Mouse (Mus musculus): ENCODE measurements around the gene Nxnl2. TPM values are rescaled to one million over a fixed set of nuclear protein-coding genes. Genes with fewer than 3 reads are reported as not detected.
"Not testable (repeated sequence)": the region's sequence is repeated elsewhere in the genome, so short reads cannot be mapped to it uniquely, and the experiment has no call there.

Gene Nxnl2
- polyA plus RNA-seq, 1 experiment from 2014 or later, result 1.1 TPM

DNA sequence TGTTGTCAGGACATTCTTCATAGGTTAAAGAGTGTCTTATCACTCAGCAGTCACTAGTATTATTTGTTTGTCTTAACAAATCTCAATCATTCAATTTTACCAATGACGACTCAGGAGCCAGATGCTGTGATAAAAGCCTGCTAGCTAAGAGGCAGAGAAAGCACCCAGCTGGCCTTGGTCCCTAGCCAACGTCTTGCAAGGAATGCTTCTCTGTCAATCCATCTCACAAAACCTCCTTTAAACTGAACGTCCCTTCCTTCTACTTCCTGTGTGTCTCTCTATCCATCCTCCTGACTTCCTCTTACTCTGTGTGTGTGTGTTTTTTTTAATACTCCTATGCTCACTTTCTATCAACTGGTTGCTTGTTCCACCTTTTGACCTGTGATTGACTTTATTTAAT lies 8.5 kb downstream of the Nxnl2 start:
- no peak for ATAC-seq (ENCODE audit: insufficient number of reproducible peaks, low FRiP score)
- Histone ChIP-seq H3K9me3 (replicated peaks) (0 out of 2 replicates have a peak, but pooled peaks cover 3% of the 10 kb centered on the region), H3K9ac (no peak overlapping the region), H3K4me1 (replicated peaks) (peaks cover 5% of the 10 kb centered on the region; the same call in 1 of the 2 replicates), H3K27ac (ENCODE audit: poor library complexity, severe bottlenecking) (no peak overlapping the region), H3K27me3 (replicated peaks) (no peaks in the 10 kb centered on the region), H3K4me2 (no peak overlapping the region), H3K36me3 (no peaks in the 10 kb centered on the region), H3K4me3 (no peak overlapping the region)
- 34% methylated on average over 3 of the region's 3 CpGs for WGBS

DNA sequence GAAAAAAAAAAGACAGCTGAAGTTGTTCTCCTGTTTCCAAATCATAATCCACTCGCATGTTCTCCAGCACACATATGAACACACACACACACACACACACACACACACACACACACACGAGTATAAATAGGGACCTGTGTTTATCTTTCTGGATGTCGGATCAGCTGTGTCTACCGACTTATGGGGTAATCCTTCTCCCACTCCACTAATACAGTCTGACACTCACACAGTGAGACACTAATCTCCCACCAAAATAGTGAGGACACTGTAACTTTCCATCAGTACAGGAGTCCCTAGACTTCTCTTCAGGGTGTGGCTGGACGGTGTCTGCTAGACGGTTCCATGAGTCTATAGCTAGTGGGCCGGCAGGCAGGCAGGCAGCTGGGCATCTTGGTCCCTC lies 11.4 kb downstream of the Nxnl2 start:
- Histone ChIP-seq H3K9me3 (replicated peaks) (peaks cover 9% of the 10 kb centered on the region; the same call in 1 of the 2 replicates), H3K27ac (ENCODE audit: poor library complexity, severe bottlenecking) (no peak overlapping the region), H3K27me3 (replicated peaks) (no peaks in the 10 kb centered on the region), H3K36me3 (no peaks in the 10 kb centered on the region), H3K4me1 (replicated peaks) (no peaks in the 10 kb centered on the region), H3K9ac (no peak overlapping the region), H3K4me2 (no peak overlapping the region), H3K4me3 (no peak overlapping the region)
- no peak for ATAC-seq (ENCODE audit: insufficient number of reproducible peaks, low FRiP score)
- WGBS, result 75% methylated on average over 7 of the region's 7 CpGs

DNA sequence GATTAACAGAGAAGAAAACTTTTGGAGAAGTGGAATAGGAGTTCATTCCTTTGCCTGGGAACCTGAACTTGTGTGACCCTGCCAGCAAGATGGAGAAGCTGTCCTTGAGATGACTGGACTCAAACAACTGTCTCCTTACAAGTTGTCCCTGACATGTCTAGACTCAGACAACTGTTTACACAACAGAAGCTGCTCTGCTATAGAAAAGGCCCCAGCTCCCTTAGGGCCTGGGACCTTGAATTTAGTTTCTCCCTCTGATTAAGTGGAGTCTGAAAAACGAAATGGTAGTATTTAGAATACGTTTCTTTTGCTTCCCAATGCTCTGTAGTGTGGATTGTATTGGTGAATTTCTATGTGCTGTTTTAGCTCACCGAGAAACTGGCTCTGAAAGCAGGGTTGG lies 14.1 kb downstream of the Nxnl2 start:
- no peaks in the 10 kb centered on the region for H3K27me3 ChIP-seq (replicated peaks)
- peaks cover 9% of the 10 kb centered on the region; the same call in 1 of the 2 replicates for H3K9me3 ChIP-seq (replicated peaks)
- H3K9ac ChIP-seq, result no peak overlapping the region
- no peak overlapping the region for H3K4me2 ChIP-seq
- no peak overlapping the region for H3K4me3 ChIP-seq
- no peak overlapping the region for H3K27ac ChIP-seq (ENCODE audit: poor library complexity, severe bottlenecking)
- H3K4me1 ChIP-seq (replicated peaks), result no peaks in the 10 kb centered on the region
- ATAC-seq (ENCODE audit: insufficient number of reproducible peaks, low FRiP score), result no peak
- 79% methylated on average over 3 of the region's 3 CpGs for WGBS
- H3K36me3 ChIP-seq, result no peaks in the 10 kb centered on the region

DNA sequence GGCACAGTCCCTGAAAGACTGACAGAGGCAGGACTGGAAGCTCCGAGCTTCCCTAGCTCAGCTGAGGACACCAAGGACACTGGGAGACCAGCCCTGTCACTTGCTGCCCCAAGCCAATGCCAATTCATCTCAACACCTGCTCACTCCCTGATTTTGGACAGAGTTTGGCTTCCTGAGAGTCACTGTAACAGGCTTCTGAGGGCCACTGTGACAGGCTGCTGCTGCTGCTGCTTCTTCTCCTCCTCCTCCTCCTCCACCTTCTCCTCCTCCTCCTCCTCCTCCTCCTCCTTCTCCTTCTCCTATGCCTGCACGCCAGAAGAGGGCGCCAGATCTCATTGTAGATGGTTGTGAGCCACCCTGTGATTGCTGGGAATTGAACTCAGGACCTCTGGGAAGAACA lies 19.5 kb downstream of the Nxnl2 start:
- no peak overlapping the region for H3K4me3 ChIP-seq
- H3K4me2 ChIP-seq, result no peak overlapping the region
- H3K9me3 ChIP-seq (replicated peaks), result peaks cover 12% of the 10 kb centered on the region; the same call in 1 of the 2 replicates
- H3K36me3 ChIP-seq, result no peaks in the 10 kb centered on the region
- H3K4me1 ChIP-seq (replicated peaks), result no peaks in the 10 kb centered on the region; the same call in 1 of the 2 replicates
- 61% methylated on average over 3 of the region's 3 CpGs for WGBS
- H3K9ac ChIP-seq, result no peak overlapping the region
- H3K27me3 ChIP-seq (replicated peaks), result no peaks in the 10 kb centered on the region
- no peak for ATAC-seq (ENCODE audit: insufficient number of reproducible peaks, low FRiP score)
- H3K27ac ChIP-seq (ENCODE audit: poor library complexity, severe bottlenecking), result no peak overlapping the region

DNA sequence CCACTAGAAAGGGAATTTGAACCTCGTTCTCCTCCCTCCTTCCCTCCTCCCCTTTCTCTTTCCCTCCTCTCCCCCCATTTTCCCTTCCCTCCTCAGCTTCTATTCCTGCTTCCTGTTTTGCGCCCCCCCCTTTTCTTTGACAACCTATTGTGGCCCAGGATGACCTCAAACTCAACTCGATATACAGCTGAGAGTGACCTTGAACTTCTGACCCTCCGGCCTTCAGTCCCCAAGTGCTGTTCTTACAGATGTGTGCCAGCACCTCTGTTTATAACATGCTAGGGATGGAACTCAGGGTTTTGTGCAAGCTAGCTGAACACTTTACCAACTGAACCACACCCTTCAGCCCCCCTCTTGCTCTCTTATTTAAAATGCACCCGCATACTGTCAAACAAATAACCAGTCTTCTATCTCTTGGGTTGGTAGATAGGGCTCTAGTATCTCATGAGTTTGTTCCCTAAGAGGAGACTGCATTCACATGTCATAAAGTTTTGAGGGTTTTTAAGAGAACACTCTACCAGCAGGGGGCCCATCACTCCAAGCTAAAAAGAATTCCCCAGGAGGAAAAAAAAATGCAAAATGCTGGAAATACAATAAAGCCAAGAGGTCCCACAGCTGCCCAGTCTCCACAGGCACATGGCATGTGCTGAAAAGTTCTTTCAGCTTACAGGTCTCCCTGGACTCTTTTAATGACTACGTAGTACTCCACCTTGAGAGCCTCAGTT lies 20.8 kb downstream of the Nxnl2 start:
- no peaks in the 10 kb centered on the region for H3K36me3 ChIP-seq
- WGBS, result 79% methylated on average over 6 of the region's 6 CpGs
- H3K9me3 ChIP-seq (replicated peaks), result 0 out of 2 replicates have a peak, but pooled peaks cover 3% of the 10 kb centered on the region
- no peak overlapping the region for H3K27ac ChIP-seq (ENCODE audit: poor library complexity, severe bottlenecking)
- H3K27me3 ChIP-seq (replicated peaks), result no peaks in the 10 kb centered on the region
- no peaks in the 10 kb centered on the region; the same call in 1 of the 2 replicates for H3K4me1 ChIP-seq (replicated peaks)
- no peak for ATAC-seq (ENCODE audit: insufficient number of reproducible peaks, low FRiP score)
- H3K4me3 ChIP-seq, result no peak overlapping the region
- H3K4me2 ChIP-seq, result no peak overlapping the region
- no peak overlapping the region for H3K9ac ChIP-seq

DNA sequence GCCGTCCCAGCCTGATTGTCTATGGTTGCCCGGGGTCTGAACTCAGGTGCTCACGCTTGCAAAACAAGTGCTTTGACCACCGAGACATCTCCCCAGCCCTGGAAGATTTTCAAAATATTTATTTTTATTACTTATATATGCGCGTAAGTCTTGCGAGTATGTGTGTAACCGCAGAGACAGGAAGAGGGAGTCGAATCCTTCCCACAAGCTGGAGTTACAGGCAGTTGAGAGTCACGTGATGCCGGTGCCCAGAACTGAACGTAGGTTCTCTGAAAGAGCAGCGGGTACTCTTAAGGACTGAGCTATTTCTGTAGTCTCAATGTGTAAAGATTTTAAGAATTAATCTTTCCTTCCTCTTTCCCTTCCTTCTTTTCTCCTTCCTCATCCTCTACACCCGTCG lies 23.1 kb downstream of the Nxnl2 start:
- WGBS, result 86% methylated on average over 15 of the region's 15 CpGs
- H3K4me2 ChIP-seq, result no peak overlapping the region
- ATAC-seq (ENCODE audit: insufficient number of reproducible peaks, low FRiP score), result no peak

DNA sequence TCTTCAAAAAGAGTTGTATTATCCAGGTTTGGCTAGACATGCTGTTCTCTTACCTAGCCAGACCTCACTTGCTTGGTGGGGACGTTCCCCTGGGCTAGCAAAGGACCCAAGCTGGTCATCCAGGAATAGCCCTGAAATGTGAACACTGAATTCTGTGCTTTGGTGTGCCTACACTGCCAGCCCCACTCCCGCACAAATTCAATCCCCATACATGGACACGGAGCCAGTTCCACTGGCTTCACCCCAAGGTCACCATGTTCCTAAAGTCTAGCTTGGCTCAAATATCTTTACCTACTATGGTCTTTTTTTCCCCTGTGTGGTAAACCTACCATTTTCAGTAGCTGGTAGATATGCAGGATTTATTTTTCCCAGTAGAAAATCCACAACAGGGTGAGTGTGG lies 26.9 kb downstream of the Nxnl2 start:
- H3K27ac ChIP-seq (ENCODE audit: poor library complexity, severe bottlenecking), result no peak overlapping the region
- no peak overlapping the region for H3K9ac ChIP-seq
- no peak overlapping the region for H3K4me2 ChIP-seq
- no peaks in the 10 kb centered on the region for H3K36me3 ChIP-seq
- no peak overlapping the region for H3K4me3 ChIP-seq
- ATAC-seq (ENCODE audit: insufficient number of reproducible peaks, low FRiP score), result no peak
- 83% methylated on average over 3 of the region's 3 CpGs for WGBS
- H3K9me3 ChIP-seq (replicated peaks), result no peaks in the 10 kb centered on the region; the same call in 1 of the 2 replicates
- no peaks in the 10 kb centered on the region for H3K27me3 ChIP-seq (replicated peaks)
- no peaks in the 10 kb centered on the region for H3K4me1 ChIP-seq (replicated peaks)

More for the DNA sequence above, 23.1 kb downstream of the Nxnl2 start:
- Histone ChIP-seq H3K27ac (ENCODE audit: poor library complexity, severe bottlenecking) (no peak overlapping the region), H3K36me3 (no peaks in the 10 kb centered on the region), H3K9me3 (replicated peaks) (0 out of 2 replicates have a peak, but pooled peaks cover 3% of the 10 kb centered on the region), H3K27me3 (replicated peaks) (no peaks in the 10 kb centered on the region), H3K9ac (no peak overlapping the region), H3K4me3 (no peak overlapping the region), H3K4me1 (replicated peaks) (no peaks in the 10 kb centered on the region; the same call in 1 of the 2 replicates)

DNA sequence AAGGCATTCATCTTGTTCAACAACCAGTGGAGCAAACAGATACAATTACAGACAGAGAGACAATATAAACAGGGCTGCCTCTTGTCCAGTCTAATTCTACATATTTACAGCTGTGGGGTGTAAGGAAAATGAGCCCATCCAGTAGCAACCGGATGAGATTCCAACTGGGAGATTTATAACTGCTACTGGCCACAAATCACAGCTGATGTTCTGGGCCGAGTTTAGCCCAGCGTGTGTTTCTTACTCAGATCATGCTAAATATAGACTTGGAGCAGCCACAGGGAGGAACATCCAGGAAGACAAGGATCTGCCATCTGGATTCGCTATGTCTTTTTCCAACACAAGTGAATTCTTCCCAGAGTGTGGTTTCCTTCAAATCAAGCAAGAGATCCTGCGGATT lies 27.4 kb downstream of the Nxnl2 start:
- H3K27ac ChIP-seq (ENCODE audit: poor library complexity, severe bottlenecking), result no peak overlapping the region
- 50% methylated on average over 5 of the region's 5 CpGs for WGBS
- H3K4me2 ChIP-seq, result no peak overlapping the region
- no peak overlapping the region for H3K9ac ChIP-seq
- H3K36me3 ChIP-seq, result no peaks in the 10 kb centered on the region
- no peaks in the 10 kb centered on the region; the same call in 1 of the 2 replicates for H3K9me3 ChIP-seq (replicated peaks)
- ATAC-seq (ENCODE audit: insufficient number of reproducible peaks, low FRiP score), result no peak
- no peaks in the 10 kb centered on the region for H3K4me1 ChIP-seq (replicated peaks)
- no peak overlapping the region for H3K4me3 ChIP-seq
- H3K27me3 ChIP-seq (replicated peaks), result no peaks in the 10 kb centered on the region

DNA sequence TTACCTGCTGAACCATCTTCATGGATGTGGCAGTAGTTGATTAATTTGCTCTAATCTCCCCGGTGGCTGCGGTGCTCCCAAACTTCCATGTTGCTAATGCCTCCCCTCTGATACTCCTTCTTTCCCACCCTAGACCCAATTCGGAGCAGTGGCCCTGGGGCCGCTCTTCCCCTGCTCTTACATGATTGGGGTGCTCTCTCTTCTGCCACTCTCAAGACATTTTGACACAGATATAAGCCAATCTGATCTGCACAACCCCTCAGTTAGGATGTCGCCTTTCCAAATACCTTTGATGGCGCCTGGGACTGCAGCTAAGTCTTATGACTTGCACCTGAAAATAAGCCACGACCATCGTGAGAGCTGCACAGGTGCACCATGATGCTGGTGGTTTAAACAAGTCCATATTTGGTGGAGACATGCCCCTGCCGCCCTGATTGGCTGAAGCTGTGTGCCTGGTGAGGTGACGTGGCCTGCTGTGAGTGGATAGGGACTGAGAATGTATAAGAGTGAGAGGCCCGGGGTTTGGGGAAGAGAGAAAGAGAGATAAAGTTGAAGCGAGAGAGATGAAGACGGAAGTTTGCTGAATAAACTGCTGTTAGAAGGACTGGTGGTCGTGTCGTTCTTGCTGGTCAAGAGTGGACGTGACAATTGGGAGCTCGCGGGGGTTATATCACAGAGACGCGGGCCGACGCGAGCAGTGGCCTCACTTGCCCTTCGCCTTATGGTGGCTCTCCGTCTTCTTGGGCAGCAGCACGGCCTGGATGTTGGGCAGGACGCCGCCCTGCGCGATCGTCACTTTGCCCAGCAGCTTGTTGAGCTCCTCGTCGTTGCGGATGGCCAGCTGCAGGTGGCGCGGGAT lies 31.4 kb downstream of the Nxnl2 start:
- H3K27ac ChIP-seq (ENCODE audit: poor library complexity, severe bottlenecking); H3K27me3 ChIP-seq (replicated peaks); H3K9me3 ChIP-seq (replicated peaks); H3K4me1 ChIP-seq (replicated peaks); H3K36me3 ChIP-seq: not testable (repeated sequence)
- H3K9ac ChIP-seq, result peak overlapping the region; percentile 67; the same call in 1 of the 2 replicates
- ATAC-seq (ENCODE audit: insufficient number of reproducible peaks, low FRiP score), result peak; percentile 59
- peak overlapping the region; percentile 73 for H3K4me2 ChIP-seq
- H3K4me3 ChIP-seq, result peak overlapping the region; percentile 37
- WGBS, result 37% methylated on average over 32 of the region's 36 CpGs

DNA sequence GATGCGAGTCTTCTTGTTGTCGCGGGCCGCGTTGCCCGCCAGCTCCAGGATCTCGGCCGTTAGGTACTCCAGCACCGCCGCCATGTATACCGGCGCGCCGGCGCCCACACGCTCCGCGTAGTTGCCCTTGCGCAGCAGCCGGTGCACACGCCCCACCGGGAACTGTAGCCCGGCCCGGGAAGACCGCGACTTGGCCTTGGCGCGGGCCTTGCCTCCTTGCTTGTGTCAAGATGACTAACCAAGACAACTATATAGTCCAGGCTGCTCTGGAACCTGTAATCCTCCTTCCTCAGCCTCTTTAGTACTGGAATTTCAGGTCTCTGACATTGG lies 32.0 kb downstream of the Nxnl2 start:
- H3K36me3 ChIP-seq; H3K27ac ChIP-seq (ENCODE audit: poor library complexity, severe bottlenecking); H3K4me1 ChIP-seq (replicated peaks); H3K9me3 ChIP-seq (replicated peaks); H3K27me3 ChIP-seq (replicated peaks): not testable (repeated sequence)
- WGBS, result 2% methylated on average over 28 of the region's 28 CpGs
- Histone ChIP-seq H3K4me2 (peak overlapping the region; percentile 73), H3K9ac (peak overlapping the region; percentile 67), H3K4me3 (peak overlapping the region; percentile 37)
- ATAC-seq (ENCODE audit: insufficient number of reproducible peaks, low FRiP score), result peak; percentile 48; the same call in 1 of the 2 replicates

DNA sequence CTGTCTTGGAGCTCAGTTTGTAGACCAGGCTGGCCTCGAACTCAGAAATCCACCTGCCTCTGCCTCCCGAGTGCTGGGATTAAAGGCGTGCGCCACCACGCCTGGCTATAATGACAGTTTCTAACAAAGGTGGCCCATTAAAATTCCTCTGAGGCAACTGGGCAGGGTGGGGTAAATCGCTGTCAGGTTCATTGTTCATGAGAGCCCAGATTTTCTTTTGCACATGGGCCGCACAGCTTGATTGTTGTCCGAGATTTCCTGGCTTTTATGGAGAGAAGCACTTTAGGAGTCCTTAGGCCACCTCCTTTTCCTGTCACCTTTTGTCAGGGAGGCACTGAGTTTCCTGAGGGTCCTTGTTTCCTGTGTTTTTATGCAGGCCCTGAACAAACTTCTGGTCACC lies 32.6 kb downstream of the Nxnl2 start:
- ATAC-seq (ENCODE audit: insufficient number of reproducible peaks, low FRiP score), result no peak
- Histone ChIP-seq H3K27me3 (replicated peaks) (no peaks in the 10 kb centered on the region), H3K27ac (ENCODE audit: poor library complexity, severe bottlenecking) (no peak overlapping the region), H3K9ac (no peak overlapping the region), H3K4me2 (no peak overlapping the region), H3K4me3 (no peak overlapping the region), H3K9me3 (replicated peaks) (no peaks in the 10 kb centered on the region; the same call in 1 of the 2 replicates), H3K36me3 (no peaks in the 10 kb centered on the region), H3K4me1 (replicated peaks) (no peaks in the 10 kb centered on the region)
- WGBS, result 79% methylated on average over 8 of the region's 8 CpGs
